Mouse (Mus musculus) mature B cell (primary cell): Measurements from ENCODE around the gene Pard3b.

ENCODE experiments used
- in situ Hi-C: fragments of 300-500 bp; cut with MboI; formaldehyde crosslinking; loops from 2 replicates; pipeline ENCODE4 v1.14.3; 2019

Pard3b gene

DNA sequence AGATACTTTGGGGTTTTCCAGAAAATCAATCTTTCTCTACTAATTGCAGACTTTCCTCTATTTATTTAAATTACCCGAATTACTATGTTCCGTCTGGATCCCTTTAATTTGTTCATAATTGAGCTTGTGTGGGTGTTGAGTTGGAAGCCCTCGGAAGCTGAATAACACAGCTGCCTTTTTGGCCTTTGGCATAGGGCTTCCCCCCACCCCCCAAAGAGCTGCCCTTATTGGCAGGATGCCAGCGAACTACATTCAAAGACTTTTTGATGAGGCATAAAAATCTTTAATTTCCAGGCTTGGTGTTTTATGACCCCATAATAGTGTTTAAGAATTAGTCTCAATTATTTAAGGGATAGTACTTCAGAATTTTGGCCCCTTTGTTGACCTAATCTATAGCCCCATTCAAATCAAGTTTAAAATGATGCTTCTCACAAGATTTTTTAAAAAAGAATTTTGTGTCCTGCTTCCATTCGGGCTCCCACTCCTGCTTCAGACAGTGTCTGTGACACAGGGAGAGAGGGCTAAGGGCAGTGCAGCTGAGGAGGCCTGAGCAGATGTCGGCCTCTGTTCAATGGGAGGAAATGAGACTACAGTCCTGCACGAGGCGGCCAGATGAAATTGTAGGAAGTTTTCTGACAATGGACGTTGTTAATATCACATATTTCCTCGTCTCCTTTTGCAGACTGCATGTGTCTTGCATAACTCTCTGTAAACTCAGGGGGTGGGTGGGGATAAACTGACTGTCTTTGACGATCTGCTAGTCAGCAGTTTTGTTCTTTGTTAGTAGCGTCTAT lies 605.8 kb downstream of the Pard3b start:
- in situ Hi-C loops = no loop called here

GRCm38 (mm10) chr1:62252432-62252831 lies 613.8 kb downstream of the Pard3b start:
- in situ Hi-C loops = no loop called here

DNA sequence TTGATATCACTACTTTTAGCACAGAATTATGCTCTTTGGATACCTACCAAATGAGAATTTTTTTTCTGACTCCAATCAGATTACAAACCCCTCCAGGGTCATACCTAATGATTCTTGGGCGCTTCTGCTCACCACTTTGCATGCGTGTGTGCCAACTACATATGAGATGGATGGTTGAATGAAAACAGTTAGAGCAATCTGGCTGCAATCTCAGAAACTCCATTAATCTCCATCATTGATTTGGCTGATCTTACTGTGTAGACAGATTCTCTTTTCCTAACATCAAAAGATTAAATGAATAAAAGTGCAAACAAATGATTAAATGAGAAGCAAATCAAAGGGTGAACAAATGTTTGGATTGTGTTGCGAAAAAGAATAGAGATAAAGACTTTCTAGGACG lies 615.7 kb downstream of the Pard3b start:
- in situ Hi-C loops = no loop called here

- in situ Hi-C loops = no loop called here
Observed at GRCm38 (mm10) chr1:62254888-62255287, 616.3 kb downstream of the Pard3b start.

DNA sequence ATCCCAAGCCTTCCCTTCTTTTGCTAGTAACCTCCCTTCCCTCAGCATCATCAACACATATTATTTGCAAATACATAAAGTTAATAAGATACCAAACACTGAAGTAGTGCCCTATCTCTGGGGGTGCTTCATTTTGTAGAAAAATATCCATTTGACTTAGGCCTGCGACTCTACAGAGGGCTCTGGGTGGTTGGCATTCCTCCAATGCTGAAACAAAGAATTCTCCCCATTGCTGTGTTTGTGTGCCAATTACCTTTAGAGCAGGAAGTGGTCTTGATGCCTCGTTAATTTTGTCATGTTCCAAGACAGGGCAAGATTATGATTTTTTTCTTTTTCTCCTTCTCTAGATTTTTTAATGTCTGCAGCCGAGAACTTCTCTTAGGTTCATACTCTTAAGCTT lies 637.8 kb downstream of the Pard3b start:
- in situ Hi-C loops = no loop called here

GRCm38 (mm10) chr1:62278586-62278985 lies 640.0 kb downstream of the Pard3b start:
- in situ Hi-C loops = no loop called here

GRCm38 (mm10) chr1:62280586-62280985 lies 642.0 kb downstream of the Pard3b start:
- in situ Hi-C loops = no loop called here

DNA sequence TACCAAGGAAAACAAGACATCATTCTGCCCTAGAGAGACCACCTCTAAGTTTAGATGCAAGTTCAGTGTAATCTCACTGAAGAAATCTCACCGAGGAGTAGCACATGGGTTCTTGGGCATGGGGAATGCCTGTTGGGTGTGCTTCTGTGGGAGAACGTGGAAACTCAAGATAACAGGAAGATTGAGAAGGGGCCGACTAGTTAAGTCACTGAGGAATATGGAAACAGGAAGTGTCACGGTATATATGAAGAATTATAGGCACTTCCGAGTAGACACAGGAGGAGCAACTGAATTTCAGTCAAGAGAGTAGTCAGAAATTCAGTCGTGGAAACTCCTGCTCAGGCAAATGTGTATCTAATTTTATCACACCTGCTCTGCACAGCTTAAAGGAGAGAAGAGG lies 644.2 kb downstream of the Pard3b start:
- in situ Hi-C loops = no loop called here

DNA sequence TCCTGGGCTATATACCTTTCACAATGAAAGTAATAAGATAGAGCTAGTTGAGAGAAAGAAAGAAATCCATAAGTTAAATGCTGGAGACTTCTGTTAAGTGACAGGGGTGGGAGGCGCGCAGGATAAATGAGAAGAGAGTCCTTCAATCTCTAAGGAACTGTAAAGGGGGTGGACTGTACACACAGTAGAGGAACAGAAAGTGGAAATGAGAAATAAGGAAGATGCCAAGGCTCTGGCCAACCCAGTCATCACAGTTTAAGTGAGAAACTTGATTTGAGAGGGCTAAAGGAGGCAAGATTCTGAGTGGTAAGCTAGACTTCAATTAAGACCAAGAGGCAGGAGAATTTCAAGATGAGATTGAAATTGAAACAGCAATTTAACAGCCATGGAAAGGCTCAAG lies 645.0 kb downstream of the Pard3b start:
- in situ Hi-C loops = no loop called here

GRCm38 (mm10) chr1:62309376-62309775 lies 670.8 kb downstream of the Pard3b start:
- in situ Hi-C loops = no loop called here

- in situ Hi-C loops = no loop called here
Observed at GRCm38 (mm10) chr1:62325237-62325636, 686.6 kb downstream of the Pard3b start.

DNA sequence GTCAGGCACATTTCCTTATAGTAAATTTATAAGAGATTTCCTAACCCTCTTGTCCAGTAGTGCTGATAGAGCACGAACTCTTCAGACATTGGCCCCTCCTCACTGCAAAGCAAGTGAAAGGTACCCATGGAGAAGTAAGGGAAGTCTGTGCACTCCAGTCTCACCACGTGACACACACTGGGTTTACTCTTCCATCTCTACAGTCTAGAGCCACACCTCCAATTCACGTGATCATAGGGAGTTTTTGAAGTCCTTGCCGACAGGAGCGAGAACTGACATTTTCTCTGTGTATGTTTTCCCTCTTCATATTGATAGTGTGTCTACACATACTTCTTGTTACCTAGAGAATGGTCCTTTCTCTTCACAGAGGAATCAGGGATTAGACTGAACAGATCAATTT lies 689.1 kb downstream of the Pard3b start:
- in situ Hi-C loops = no loop called here

DNA sequence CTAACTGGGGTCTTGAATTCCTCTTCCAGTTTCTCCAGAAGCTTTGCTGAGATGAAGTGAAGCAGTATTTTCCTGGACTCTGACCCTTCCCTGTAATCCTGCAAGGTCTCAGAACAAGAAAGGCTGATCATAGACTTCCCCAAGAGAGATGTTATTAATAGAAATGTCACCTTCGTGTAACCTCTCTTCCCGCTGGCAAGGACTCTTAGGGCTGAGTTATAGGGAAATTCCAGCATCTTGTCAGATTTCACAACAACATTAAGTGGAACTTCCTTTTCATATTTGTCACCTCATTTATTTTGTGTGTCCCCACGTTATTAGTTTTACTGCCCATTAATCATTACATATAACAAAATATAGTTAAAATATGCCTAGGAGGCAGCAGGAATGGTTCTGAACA lies 690.2 kb downstream of the Pard3b start:
- in situ Hi-C loops = no loop called here

- in situ Hi-C loops = no loop called here
Observed at GRCm38 (mm10) chr1:62333016-62333415, 694.4 kb downstream of the Pard3b start.

DNA sequence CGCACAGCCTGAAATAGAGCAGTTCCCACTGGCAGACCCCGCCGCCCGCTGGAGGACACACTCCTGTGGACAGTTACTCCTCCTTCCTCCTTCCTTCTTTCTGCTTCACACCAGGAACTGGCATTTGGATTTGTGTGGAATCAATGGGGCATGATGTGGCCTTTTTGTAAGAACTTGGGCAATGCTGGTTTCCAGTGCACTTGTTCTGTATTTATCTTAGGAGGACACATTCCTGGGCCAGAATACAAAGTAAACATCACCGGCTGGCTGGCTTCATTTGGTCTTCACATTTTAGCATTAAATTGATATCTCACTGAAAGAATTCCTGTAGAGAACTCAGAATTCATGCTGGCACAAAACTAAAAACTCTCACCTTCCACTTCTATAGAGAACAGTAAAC lies 695.6 kb downstream of the Pard3b start:
- in situ Hi-C loops = no loop called here

DNA sequence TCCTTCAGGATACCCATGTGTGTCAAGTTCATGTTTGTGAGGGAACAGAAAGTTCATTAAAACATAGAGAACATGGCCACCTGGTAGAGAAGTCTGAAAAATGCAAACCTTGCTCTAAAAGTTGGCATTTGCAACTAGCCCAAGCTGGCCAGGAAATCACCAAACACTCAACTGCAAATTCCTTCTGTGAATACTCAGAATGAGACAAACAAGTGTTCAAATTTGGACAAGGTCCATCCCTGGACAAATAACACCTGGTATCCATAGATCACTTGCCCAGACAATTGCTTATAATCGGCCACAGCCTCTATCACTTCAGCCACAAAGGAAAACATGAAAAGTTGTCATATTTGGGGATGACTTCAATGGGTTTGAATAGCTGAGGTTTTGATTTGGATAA lies 701.6 kb downstream of the Pard3b start:
- in situ Hi-C loops = no loop called here

DNA sequence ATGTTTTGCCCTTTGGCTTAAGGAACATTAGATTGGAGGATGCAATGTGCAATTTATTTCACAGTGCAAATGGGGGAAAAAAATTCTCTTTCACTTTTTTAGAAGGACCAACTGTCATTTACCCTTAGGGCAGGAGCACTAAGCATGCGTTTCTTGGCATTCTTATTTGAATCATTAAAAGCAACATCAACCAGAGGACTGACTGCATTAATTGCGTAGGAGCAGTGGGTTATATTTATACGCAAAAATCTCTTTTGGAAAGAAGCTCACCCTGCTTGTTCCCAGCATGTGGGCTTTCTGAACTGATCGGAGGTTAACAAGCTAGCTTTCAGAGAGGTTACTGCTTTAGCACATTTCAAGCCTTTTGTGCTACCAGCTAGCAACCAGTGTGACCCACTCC lies 705.7 kb downstream of the Pard3b start:
- in situ Hi-C loops = no loop called here

GRCm38 (mm10) chr1:62348371-62348770 lies 709.7 kb downstream of the Pard3b start:
- in situ Hi-C loops = no loop called here

GRCm38 (mm10) chr1:62355496-62355895 lies 716.9 kb downstream of the Pard3b start:
- in situ Hi-C loops = no loop called here

DNA sequence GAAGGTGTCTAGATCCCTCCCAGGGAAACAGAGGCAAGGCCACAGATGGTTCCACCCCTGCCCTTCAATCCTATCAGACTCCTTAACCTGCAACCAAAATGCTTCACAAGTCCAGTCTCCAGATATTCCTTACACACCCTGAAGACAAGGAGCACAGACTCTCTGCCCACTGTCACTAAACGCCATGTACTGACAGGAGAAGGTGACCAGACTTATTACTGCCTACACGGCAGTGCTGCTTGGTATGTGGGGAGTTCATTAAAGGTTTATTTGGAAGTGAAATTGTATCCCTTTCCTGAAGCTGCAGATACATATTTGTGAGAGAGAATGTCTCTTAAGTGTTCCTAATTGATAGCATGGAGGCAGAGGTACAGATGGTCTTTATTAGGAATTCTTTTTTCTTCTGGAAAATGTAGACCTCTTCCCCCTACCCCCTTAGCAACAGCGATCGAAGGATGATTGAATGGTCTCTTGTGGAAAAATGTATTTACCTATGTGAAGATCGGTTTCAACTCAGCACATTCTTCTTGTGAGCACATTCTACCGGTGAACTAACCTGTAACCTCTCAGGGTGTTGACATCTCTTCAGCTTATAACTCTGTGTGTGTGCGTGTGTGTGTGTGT lies 735.9 kb downstream of the Pard3b start:
- in situ Hi-C loops = no loop called here

DNA sequence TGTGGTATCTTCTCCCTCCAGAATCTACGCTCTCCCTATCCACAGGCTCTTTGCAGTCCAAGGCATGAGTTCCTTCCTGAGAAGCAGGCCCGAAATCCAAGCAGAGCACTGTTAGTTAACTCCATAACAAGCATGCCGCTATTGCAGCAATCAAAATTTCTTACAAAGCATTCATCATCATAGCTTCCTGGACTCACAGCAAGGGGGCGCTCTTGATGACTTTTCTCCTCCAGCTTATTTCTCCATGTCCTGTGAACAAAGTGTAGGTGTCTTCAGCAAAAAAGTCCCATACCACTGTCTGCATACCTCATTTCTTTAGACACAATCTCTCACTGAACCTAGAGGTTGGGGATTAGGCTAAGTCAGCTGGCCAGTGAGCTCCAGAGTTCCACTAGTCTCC lies 739.7 kb downstream of the Pard3b start:
- in situ Hi-C loops = no loop called here

DNA sequence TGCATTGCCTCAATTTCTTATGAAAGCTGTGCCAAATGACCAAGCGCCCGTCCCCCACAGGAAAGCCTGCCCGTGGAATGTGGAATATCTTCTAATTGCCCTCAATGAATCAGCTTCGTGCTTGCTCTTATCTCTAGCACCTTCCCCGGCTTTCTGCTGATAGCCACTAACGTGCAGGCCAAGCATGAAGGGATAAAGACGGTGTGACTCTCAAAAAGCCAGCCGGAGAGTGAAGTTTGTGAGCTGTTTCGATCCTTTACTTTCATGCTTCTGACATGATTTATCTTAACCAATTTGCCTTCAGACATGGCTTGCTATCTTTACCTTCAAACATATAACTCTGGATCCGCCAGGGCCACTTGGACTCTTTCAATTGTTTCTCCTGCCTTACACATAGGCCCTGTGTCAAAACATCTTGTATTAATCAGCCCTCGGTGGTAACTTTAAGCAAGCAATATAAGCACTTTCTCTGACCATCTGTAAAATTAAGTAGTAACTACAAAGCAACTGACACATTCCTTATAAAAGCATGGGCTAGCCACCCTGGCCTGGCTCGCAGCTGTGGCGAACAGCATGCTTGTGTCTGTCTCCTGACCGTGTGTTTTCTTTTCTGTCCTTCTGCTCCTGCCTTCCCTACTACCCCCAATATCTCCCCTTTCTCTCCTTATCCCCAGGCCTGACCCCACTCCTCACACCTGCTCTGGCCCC lies 744.3 kb downstream of the Pard3b start:
- in situ Hi-C loops = no loop called here

GRCm38 (mm10) chr1:62384241-62384640 lies 745.6 kb downstream of the Pard3b start:
- in situ Hi-C loops = no loop called here
